Mouse (Mus musculus): ENCODE measurements at regions not wholly inside any gene's neighbourhood (a gene's known extent, or its start where the extent isn't known, plus 50 kb on each side); places are given as distances from the start of the nearest gene placed in this dataset.
"Not testable (repeated sequence)": the region's sequence is repeated elsewhere in the genome, so short reads cannot be mapped to it uniquely, and the experiment has no call there.

- no peak for DNase-seq (ENCODE audit: low spot score)
These were observed 73.9 kb upstream of the Atxn1 start for GRCm38 (mm10) chr13:46038441-46039331.

- no peak for DNase-seq (ENCODE audit: low spot score)
These were observed 67.5 kb upstream of the Atxn1 start for GRCm38 (mm10) chr13:46032281-46032680.

GRCm38 (mm10) chr13:46026018-46026417 lies 61.2 kb upstream of the Atxn1 start:
- no peak for DNase-seq (ENCODE audit: low spot score)

- no peak for DNase-seq (ENCODE audit: low spot score)
These were observed 58.8 kb upstream of the Atxn1 start for GRCm38 (mm10) chr13:46023630-46024041.

GRCm38 (mm10) chr13:46023187-46023586 lies 58.4 kb upstream of the Atxn1 start:
- no peak for DNase-seq (ENCODE audit: low spot score)

- DNase-seq (ENCODE audit: low spot score): no peak
These were observed 56.4 kb upstream of the Atxn1 start for GRCm38 (mm10) chr13:46020945-46021835.

GRCm38 (mm10) chr13:46019431-46020166 lies 54.8 kb upstream of the Atxn1 start:
- DNase-seq (ENCODE audit: low spot score): no peak

GRCm38 (mm10) chr13:46018903-46019430 lies 54.2 kb upstream of the Atxn1 start:
- DNase-seq (ENCODE audit: low spot score): no peak

- no peak for DNase-seq (ENCODE audit: low spot score)
These were observed 52.9 kb upstream of the Atxn1 start for GRCm38 (mm10) chr13:46017742-46018141.

- DNase-seq (ENCODE audit: low spot score): not testable (repeated sequence)
These were observed 52.2 kb upstream of the Atxn1 start for GRCm38 (mm10) chr13:46017011-46017410.

- DNase-seq (ENCODE audit: low spot score): no peak
These were observed 50.4 kb upstream of the Atxn1 start for GRCm38 (mm10) chr13:46015231-46015630.

GRCm38 (mm10) chr13:46014637-46015036 lies 49.8 kb upstream of the Atxn1 start:
- DNase-seq (ENCODE audit: low spot score): no peak
